Mouse (Mus musculus): ENCODE data around the gene Ostf1.

Ostf1 gene

DNA sequence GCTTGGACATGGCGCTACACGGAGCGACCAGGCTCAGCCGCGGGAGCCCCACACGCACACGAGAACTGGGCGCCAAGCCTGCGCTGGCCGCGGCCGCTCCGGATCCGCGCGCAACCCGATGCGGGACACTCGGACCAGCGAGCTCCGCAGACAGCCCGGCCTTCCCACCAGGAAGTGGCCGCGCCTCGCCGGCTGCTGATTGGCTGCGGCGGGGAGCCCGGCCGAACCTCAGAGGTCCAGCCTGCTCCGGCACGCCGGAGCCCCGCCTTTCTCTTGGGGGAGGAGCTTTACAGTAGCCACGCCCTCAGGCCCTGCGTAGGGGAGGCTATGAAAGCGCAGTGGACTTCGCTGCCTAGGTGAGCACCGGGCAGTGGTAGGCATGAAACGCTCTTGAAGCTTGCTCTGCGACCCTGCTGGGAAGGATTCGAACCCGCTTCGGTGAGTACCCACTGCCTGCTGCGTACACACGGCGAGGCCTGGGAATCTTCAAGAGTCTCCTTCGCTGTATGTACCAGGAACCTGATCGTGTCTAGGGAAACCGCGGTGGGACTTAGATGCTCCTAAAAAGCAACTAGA lies at the start of gene Ostf1, which contains the start of gene Nmrk1:
TSS of gene Ostf1 (minus strand) at position 180 of the 576 bp plus-strand sequence.
TSS of gene Nmrk1 (plus strand) at position 307 of the 576 bp plus-strand sequence.
- CTCF ChIA-PET, result no interaction called here

DNA sequence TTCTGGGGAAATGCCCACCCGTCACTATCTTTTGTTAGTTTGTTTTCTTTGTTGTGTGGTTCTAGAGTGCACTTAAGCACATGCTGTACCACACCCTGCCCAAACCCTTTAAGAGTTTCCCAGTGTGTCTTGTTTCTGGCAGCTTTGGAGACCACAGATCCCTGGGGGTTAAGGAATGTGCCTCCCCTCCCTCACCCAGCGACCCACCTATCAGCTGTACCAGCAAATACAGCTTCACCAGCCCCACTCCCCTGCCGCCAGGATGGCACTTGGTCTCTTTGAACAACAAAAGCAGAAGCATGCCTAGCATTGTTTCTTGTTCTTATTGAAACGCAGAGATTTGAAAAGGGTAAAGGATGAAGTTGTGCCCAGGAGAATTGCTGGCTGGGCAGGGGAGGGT lies 41.5 kb upstream of the Ostf1 start:
- CTCF ChIA-PET, result interaction anchor here (0.7 kb wide), 2 partner anchors 18 to 34 kb away, joined by 3 to 4 read pairs; no protein-coding TSS in a partner anchor

DNA sequence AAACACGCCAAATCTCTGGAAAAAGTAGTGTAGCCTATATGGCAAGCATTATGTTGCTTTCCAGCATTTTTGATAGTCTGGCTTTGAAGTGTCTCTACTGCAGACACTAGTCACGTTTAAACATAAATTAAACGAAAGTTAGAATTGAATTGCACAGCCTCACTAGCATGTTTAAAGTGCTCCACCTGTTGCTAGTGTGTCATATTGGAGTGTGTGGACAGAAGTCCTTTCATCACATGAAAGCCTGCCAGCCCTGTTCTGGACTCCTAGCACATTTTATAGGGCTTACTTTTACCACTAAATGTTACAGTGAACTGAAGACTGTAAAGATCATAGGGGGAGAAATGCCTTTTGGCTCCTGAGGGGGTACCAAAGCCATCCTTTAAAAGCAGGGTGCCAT lies 40.9 kb upstream of the Ostf1 start:
- CTCF ChIA-PET, result interaction anchor here (0.7 kb wide), 1 partner anchor 33 kb away, joined by 3 read pairs; no protein-coding TSS in a partner anchor

DNA sequence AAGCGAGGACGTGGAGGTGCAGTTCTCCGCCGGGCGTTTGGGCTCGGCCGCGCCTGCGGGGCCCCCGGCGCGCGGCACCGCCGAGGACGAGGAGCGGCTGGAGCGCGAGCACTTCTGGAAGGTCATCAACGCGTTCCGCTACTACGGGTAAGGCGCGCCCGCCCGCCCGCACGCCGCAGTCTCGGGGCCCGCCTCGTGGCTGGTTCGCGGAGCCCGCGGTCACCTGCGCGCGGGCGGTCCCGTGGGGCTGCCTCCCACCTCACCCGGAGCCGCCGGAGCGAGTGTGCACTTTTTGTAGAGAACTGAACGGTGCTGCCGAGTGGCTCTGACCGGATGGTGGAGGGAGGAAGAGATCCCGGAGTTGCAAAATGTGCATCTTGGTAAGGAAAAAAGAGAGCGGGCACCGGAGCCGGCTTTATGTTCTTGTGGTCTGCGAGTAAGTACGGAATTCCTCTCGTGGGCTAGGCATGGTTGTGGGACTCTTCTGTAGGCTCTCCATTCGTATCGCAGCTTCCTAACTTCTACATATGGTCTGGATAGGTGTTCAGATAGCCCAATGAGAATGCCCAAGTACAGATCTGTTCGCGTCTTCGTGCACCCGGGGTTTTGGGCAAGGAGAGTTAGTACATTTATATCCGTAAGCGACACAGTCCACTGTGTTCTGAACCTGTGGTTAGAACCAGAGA lies 39.6 kb upstream of the Ostf1 start:
- CTCF ChIA-PET, result no interaction called here

DNA sequence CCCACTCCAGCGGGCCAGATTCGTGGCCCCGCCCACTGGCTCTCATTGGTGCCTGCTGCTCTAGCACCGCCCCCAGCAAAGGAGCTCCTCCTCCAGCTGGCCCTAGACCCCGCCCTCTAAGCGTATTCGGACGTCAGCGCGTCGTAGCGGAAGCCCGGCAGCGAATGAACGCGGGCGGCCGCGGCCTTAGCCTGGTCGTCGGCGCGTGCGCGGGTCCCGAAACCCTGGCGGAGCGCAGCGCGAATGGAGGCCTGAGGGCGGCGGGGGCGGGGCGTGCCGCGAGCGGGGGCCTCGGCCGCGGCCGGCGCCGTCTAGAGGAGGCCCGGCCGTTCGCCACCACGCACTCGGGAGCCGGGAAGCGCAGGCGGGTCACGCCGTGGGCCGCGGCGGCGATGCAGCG lies 39.0 kb upstream of the Ostf1 start, which contains the start of gene Carnmt1:
TSS of gene Carnmt1 (plus strand) at position 157 of the 400 bp plus-strand sequence.
- CTCF ChIA-PET, result no interaction called here

DNA sequence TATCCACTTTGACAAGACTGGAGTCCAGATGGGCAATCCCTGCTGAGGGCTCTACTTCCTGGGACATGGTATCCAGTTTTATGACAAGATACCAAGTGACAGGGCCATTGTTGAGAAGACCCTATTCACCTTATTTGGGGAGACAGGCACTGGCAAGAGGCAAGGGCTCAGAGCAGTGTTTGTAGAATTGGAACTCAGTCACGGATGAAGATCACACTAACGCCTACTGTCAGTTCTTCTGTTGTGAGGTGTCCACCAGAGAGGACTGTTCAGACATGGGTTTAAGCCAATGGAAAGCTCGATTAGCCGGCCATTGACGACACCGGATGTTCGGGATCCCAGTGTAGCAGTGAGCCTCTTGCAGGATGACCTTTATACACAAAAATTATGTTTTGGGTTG lies 37.9 kb upstream of the Ostf1 start:
- CTCF ChIA-PET, result no interaction called here

DNA sequence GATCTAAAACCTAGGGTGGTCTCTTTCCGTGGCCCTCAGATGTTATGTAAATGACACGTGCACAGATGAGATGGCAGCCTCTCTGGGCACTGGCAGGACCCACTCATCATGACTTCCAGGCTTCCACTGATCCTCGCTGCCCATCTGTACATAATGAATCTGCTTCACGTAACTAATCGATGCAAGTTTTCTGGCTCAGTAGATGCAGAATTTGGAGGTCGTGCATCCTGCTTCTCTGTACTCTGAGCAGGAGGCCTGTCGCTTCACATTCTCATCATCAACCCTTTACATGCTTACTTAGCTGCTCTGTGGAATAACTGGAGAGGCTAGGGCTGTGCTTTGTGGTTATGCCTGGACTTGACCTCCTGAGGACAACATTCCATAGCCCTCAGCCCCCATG lies 35.3 kb upstream of the Ostf1 start:
- CTCF ChIA-PET, result no interaction called here

DNA sequence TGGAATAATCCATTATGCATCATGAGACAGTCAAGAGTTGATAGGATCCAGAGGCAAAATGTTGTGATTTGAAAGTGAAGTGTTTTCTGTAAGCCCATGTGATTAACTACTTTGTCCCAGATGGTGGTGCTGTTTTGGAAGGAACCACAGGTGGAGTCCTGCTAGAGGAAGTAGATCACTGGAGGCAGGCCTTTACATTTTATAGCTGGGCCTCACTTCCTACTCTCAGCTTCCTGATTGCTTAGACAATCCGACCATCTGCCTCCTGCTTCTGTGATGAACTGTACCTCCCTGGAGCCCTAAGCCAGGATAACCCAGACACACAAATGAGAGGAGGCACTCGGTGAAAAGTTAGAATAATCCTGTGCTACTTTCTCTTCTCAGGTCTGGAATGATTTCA lies 32.3 kb upstream of the Ostf1 start:
- CTCF ChIA-PET, result no interaction called here

DNA sequence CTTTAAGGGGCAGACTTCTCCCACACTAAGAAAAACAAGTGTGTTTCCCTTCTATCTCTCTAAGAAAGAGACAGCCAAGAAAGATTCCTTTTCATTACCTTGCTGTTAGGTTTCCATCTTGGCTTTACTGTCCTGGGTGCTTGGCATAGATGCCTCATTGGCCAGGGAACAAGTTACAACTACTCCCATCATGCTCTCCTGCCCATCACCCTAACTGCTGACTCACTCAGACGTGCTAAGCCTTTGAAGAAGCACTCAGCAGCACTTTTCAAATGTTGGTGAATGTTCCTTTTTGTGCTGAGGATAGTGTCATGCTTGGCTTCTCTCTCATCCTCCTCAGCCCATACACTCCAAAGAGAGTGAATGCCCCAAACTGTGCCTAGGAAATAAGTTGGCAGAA lies 30.1 kb upstream of the Ostf1 start:
- CTCF ChIA-PET, result no interaction called here

DNA sequence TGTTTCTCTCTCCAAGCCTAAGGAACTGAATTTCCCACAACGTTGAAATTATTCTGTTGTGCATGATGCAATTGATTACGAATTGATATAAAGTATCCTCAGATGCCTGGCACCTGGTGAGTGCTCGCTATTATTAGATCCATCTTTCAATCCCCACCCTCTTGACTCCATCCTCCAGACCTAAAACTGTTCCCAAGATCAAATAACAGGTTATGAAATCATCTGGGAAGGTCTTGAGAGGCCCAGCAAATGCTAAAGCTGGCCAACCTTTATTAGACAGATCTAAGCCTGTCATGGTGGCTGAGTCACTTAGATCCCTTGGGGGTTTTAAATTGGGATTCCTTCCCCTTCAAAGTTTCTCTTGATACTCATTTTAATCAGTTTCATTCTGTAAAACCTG lies 28.8 kb upstream of the Ostf1 start:
- CTCF ChIA-PET, result no interaction called here

DNA sequence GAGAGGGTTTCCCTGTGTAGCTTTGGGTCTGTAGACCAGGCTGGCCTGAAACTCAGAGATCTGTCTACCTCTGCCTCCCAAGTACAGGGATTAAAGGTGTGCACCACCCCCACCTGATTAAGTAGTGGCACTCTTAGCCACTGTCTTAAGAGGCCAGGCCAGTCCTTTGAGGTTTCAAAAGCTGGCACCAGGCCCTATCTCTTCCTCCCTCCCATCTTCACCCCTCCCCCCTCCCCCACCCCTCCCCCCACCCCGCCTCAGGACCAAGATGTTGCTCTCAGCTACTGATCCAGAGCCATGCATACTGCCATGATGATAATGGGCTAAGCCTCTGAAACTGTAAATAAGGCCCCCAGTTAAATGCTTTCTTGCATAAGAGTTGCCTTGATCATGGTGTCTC lies 27.7 kb upstream of the Ostf1 start:
- CTCF ChIA-PET, result no interaction called here

DNA sequence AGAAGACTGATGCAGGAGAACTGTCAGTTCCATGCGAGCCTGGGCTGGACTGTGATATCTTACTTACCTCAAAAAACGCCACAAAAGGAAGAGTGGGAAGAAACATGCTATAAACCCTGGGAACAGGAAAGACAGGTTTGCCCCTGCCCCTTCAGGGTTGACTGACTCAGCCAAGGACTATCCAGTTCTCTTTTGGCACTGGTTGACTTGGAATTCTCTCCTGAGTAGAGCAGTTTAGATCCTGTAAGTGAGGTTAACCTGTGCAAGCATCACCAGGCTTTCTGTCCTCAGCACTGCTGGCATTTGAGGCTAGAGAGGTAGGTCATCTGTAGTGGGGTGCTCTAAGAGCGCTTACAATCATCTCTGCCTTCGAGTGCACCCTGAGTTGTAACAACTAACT lies 26.9 kb upstream of the Ostf1 start:
- CTCF ChIA-PET, result no interaction called here

DNA sequence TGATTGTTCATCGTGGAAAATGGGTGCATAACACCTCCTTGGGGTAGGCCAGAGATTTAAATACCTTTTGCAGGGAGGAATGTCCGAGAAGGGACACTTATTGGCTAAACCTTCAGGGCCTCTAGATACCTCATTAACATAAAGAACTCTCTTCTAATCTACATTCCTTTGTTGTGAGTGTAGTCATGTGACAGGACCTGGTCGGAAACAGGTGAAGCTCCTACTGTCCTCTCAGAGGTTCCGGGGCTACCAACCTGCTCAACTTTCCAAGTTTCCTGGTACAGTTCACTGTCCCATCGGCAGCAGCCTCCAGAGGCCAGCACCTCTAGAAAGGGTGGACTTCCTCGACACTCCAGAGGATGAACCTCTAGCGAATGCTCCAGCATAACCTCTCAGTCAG lies 24.4 kb upstream of the Ostf1 start:
- CTCF ChIA-PET, result no interaction called here

DNA sequence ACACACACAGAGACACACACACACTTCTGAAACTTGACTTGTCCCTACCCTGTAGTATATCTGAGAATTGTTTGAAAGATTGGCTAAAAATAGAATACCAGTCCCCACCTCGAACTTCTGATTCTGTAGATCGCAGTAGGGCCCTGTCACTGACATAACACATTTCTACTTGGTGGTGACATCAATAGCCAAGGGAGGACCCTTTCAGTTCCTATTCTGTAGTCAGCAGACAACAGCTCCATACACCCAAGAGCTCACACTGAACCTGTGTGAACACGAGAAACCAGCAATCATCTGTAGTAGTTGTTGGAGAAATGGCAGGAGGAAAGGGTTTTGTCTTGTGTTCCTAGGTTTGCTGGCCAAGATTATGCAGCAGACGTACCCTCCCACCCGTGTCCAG lies 23.4 kb upstream of the Ostf1 start:
- CTCF ChIA-PET, result no interaction called here

DNA sequence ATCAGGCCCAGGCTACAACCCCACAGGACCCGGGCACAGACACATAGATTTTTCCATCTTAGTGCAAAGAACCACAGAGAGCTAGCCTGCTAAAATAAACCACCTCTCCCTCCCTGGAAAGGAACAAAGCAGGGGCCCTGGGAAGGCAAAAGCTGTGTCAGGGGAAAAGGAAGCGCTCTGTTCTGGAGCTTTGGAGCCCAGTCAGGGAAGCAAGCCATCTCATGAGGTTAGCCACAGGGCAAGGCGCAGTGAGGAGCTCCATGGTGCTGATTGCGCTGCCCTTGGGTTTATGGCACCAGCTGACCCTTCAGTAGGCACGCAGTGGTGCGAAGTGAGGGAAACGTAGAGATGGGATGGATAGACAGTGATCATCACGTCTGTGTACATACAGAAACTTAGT lies 22.7 kb upstream of the Ostf1 start:
- CTCF ChIA-PET, result interaction anchor here (0.6 kb wide), 1 partner anchor 36 kb away, joined by 3 read pairs; no protein-coding TSS in a partner anchor

DNA sequence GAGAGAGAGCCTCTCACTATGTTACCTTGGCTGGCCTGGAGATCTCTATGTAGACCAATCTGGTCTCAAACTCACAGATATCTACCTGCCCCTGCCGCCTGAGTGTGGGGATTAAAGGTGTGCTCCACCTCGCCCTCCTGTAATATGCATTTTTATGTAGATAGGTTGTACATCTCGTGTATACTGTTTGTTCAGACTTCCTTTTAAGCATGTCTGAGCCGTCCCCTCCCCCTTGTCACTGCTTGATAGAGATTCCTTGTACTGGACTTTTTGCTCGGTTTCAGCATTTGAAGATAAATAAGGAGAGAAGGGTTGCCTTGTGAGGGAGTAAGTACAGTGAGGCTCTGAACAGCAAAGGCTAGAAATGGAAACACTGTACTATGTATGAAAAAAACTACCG lies 21.4 kb upstream of the Ostf1 start:
- CTCF ChIA-PET, result no interaction called here

DNA sequence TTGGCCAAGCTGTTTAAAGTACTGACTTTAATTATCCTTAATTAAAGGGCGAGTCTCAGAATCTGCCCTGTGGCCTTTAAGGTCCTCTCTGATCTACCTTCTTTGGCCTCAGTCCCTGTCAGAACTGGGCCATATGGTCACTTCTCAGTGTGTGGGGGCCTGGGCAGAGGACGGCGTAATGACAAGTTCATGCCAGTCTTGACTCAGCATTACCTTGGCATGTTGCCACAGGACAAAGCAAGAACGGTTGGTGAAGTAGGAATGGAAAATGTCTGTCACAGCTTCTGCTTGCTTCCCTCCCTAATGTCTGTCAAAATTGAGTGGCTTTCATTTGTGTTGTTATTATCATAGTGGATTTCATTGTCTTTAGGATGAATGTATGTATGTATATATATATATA lies 21.0 kb upstream of the Ostf1 start:
- CTCF ChIA-PET, result no interaction called here

DNA sequence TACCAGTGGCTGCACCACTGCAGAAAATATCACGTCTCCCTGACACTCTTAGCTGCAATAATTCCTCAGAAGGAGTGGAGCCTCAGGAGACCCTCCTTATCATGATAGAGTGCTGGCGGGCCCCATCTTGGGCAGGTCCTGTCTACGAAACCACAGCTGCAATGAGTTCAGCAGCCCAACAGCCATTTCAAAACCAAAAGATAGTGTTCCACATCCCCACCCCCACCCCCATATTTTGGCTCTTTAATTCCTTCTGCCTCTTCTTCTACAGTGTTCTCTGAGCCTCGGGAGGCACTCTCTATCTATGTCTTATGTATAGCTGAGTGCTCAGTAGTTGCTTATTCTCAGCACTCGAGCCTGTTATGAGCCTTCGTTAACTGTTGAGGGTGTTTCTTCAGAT lies 18.9 kb upstream of the Ostf1 start:
- CTCF ChIA-PET, result no interaction called here

DNA sequence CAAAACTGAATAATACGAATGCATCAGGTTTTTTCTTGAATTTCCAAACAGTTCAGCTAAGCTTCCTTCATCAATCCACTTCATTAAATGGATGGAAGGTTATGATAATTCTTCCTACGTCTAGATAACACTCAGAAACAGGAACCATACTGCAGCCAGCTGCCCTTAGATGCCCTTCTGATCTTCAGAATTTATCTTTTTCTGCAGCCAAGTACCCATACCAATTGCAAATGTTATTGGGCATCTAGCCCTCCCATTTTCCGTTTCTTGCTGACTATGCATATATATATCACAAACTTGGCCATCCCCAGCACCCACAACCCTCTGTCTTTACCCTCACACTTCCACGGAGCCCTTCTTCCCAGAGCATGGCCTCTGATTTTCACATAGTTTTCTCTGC lies 18.3 kb upstream of the Ostf1 start:
- CTCF ChIA-PET, result no interaction called here

DNA sequence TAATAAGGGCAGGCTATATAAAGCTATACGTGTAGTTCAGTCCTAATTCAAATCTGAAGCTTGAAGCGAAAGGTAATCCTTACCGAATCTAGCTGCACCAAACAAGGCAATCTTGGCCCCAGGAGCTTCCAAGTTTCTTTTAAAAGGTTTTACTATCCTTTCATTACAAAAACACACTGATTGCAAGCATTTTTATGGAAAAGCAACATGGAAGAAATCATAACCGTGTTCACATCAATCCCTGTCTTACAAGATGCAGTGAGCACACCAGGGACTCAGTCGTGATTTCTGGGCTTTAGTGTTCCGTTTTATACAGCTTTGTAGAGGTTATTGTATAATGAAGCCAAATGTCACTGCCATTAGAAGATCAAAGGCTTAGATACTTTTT lies 16.9 kb upstream of the Ostf1 start:
- CTCF ChIA-PET, result no interaction called here

DNA sequence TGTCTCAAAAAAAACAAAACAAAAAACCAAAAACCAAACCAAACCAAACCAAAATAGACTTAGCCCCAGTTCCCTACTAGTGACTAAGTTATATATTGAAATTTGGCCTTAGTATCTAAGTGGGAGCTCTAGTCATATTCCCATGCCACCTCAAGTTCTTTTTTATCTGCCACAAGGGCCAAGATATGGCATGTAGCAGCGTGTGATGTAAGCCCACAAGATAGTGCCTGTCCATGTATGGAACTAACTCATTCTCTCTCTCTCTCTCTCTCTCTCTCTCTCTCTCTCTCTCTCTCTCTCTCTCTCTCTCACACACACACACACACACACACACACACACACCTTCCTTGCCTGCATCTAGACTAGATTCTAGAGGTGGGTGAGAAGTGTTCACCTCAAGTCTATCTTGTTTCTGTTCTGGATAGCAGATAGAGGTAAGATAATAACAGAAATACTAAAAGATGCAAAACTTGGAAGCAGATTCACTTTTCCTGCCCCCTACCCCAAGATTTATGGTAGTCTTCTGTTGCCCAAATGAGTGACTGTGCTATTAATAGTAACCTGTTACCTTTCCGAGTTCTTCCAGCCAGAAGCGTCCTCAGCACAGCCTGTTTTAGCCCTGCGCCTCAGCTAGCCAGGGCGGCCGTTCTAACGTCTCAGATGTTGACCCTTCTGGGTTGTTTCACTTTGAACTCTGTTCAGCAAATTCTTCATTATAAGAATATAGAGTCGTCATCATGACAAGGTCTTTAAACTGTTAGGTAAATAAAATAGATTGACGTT lies 16.3 kb upstream of the Ostf1 start:
- CTCF ChIA-PET, result no interaction called here

DNA sequence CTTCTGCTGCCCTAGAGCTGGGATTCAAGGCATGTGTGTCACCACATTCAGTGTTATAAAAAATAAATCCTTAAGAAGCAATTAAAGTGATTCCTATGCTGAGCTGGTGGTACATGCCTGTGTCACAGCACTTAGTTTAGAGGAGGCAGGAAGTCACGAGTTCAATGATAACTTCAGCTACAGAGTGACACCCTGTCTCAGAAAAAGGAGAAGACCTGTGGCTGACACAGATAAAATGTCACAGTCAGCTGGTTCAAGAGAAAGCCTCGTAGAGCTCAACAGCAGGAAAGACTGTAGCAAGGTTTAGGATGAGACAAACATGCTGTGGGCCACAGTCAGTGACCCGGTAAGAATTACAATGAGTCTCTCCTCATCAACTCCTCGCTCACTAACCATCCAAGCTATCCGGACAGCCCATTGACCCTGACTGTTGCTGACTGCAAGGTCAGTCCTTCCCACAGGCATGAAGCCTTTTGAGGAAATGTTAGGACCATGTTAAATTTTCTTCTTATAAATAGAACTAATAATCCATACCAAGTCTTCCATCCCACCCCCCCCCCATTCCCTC lies 15.3 kb upstream of the Ostf1 start:
- CTCF ChIA-PET, result no interaction called here

DNA sequence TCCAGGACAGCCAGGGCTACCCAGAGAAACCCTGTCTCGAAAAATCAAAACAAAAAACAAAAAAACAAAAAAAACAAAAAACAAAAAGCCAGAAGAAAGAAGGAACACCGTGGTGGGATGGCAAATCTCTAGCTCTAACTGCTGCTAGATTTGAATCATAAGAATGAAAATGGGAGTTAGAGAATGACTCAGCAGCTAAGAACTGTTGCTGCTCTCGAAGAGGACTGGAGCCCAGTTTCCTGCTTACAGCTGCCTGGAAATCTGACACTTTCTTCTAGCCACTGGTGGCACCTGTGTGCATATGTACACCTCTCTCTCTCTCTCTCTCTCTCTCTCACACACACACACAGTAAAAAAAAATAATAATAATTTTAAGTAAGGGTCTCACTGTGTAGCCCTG lies 14.8 kb upstream of the Ostf1 start:
- CTCF ChIA-PET, result no interaction called here

All from spleen, embryonic (tissue).